Mouse (Mus musculus): ENCODE measurements around the gene Gprc5b.

Gene Gprc5b

GRCm38 (mm10) chr7:118948677-118949282, 46.2 kb downstream of the Gprc5b start:
- no peaks in the 10 kb centered on the region for H3K36me3 ChIP-seq (ENCODE audit: control insufficient read depth, insufficient read depth, low read length, poor library complexity, severe bottlenecking)
- DNase-seq (ENCODE audit: low read depth, low spot score): no peak

GRCm38 (mm10) chr7:118947241-118947640, 47.8 kb downstream of the Gprc5b start:
- Histone ChIP-seq H3K27me3 (ENCODE audit: control insufficient read depth, insufficient read depth, low read length, poor library complexity, severe bottlenecking) (no peaks in the 10 kb centered on the region), H3K36me3 (ENCODE audit: control insufficient read depth, insufficient read depth, low read length, poor library complexity, severe bottlenecking) (no peaks in the 10 kb centered on the region)

More at GRCm38 (mm10) chr7:118948677-118949282, 46.2 kb downstream of the Gprc5b start:
- no peaks in the 10 kb centered on the region for H3K27me3 ChIP-seq (ENCODE audit: control insufficient read depth, insufficient read depth, low read length, poor library complexity, severe bottlenecking)

GRCm38 (mm10) chr7:118944884-118945283, 50.1 kb downstream of the Gprc5b start:
- H3K36me3 ChIP-seq (ENCODE audit: control insufficient read depth, insufficient read depth, low read length, poor library complexity, severe bottlenecking): no peaks in the 10 kb centered on the region
- DNase-seq (ENCODE audit: low read depth, low spot score): no peak
- no peaks in the 10 kb centered on the region for H3K27me3 ChIP-seq (ENCODE audit: control insufficient read depth, insufficient read depth, low read length, poor library complexity, severe bottlenecking)

More at GRCm38 (mm10) chr7:118947241-118947640, 47.8 kb downstream of the Gprc5b start:
- no peak for DNase-seq (ENCODE audit: low read depth, low spot score)

- no peak for DNase-seq (ENCODE audit: low read depth, low spot score)
- Histone ChIP-seq H3K27me3 (ENCODE audit: control insufficient read depth, insufficient read depth, low read length, poor library complexity, severe bottlenecking) (no peaks in the 10 kb centered on the region), H3K36me3 (ENCODE audit: control insufficient read depth, insufficient read depth, low read length, poor library complexity, severe bottlenecking) (no peaks in the 10 kb centered on the region)
Measured at GRCm38 (mm10) chr7:118943170-118943569, 51.8 kb downstream of the Gprc5b start.

- no peaks in the 10 kb centered on the region for H3K27me3 ChIP-seq (ENCODE audit: control insufficient read depth, insufficient read depth, low read length, poor library complexity, severe bottlenecking)
Measured at GRCm38 (mm10) chr7:118942297-118942696, 52.7 kb downstream of the Gprc5b start.

GRCm38 (mm10) chr7:118937469-118938387, 57.3 kb downstream of the Gprc5b start:
- H3K36me3 ChIP-seq (ENCODE audit: control insufficient read depth, insufficient read depth, low read length, poor library complexity, severe bottlenecking): no peaks in the 10 kb centered on the region
- no peaks in the 10 kb centered on the region for H3K27me3 ChIP-seq (ENCODE audit: control insufficient read depth, insufficient read depth, low read length, poor library complexity, severe bottlenecking)
- no peak for DNase-seq (ENCODE audit: low read depth, low spot score)

More at GRCm38 (mm10) chr7:118942297-118942696, 52.7 kb downstream of the Gprc5b start:
- no peak for DNase-seq (ENCODE audit: low read depth, low spot score)
- H3K36me3 ChIP-seq (ENCODE audit: control insufficient read depth, insufficient read depth, low read length, poor library complexity, severe bottlenecking): no peaks in the 10 kb centered on the region

- no peak for DNase-seq (ENCODE audit: low read depth, low spot score)
- H3K27me3 ChIP-seq (ENCODE audit: control insufficient read depth, insufficient read depth, low read length, poor library complexity, severe bottlenecking): no peaks in the 10 kb centered on the region
Measured at GRCm38 (mm10) chr7:118936844-118937243, 58.2 kb downstream of the Gprc5b start.

GRCm38 (mm10) chr7:118935306-118935705, 59.7 kb downstream of the Gprc5b start:
- no peaks in the 10 kb centered on the region for H3K36me3 ChIP-seq (ENCODE audit: control insufficient read depth, insufficient read depth, low read length, poor library complexity, severe bottlenecking)
- H3K27me3 ChIP-seq (ENCODE audit: control insufficient read depth, insufficient read depth, low read length, poor library complexity, severe bottlenecking): no peaks in the 10 kb centered on the region
- no peak for DNase-seq (ENCODE audit: low read depth, low spot score)

More at GRCm38 (mm10) chr7:118936844-118937243, 58.2 kb downstream of the Gprc5b start:
- no peaks in the 10 kb centered on the region for H3K36me3 ChIP-seq (ENCODE audit: control insufficient read depth, insufficient read depth, low read length, poor library complexity, severe bottlenecking)

- H3K36me3 ChIP-seq (ENCODE audit: control insufficient read depth, insufficient read depth, low read length, poor library complexity, severe bottlenecking): no peaks in the 10 kb centered on the region
- no peak for DNase-seq (ENCODE audit: low read depth, low spot score)
- no peaks in the 10 kb centered on the region for H3K27me3 ChIP-seq (ENCODE audit: control insufficient read depth, insufficient read depth, low read length, poor library complexity, severe bottlenecking)
Measured at GRCm38 (mm10) chr7:118931502-118932395, 63.3 kb downstream of the Gprc5b start.

- no peak for DNase-seq (ENCODE audit: low read depth, low spot score)
- H3K27me3 ChIP-seq (ENCODE audit: control insufficient read depth, insufficient read depth, low read length, poor library complexity, severe bottlenecking): no peaks in the 10 kb centered on the region
- H3K36me3 ChIP-seq (ENCODE audit: control insufficient read depth, insufficient read depth, low read length, poor library complexity, severe bottlenecking): no peaks in the 10 kb centered on the region
Measured at GRCm38 (mm10) chr7:118929601-118930311, 65.3 kb downstream of the Gprc5b start.

GRCm38 (mm10) chr7:118928916-118929315, 66.1 kb downstream of the Gprc5b start:
- DNase-seq (ENCODE audit: low read depth, low spot score): no peak
- H3K27me3 ChIP-seq (ENCODE audit: control insufficient read depth, insufficient read depth, low read length, poor library complexity, severe bottlenecking): no peaks in the 10 kb centered on the region
- H3K36me3 ChIP-seq (ENCODE audit: control insufficient read depth, insufficient read depth, low read length, poor library complexity, severe bottlenecking): no peaks in the 10 kb centered on the region

- Histone ChIP-seq H3K36me3 (ENCODE audit: control insufficient read depth, insufficient read depth, low read length, poor library complexity, severe bottlenecking) (no peaks in the 10 kb centered on the region), H3K27me3 (ENCODE audit: control insufficient read depth, insufficient read depth, low read length, poor library complexity, severe bottlenecking) (no peaks in the 10 kb centered on the region)
- DNase-seq (ENCODE audit: low read depth, low spot score): no peak
Measured at GRCm38 (mm10) chr7:118928316-118928715, 66.7 kb downstream of the Gprc5b start.

GRCm38 (mm10) chr7:118927279-118927678, 67.7 kb downstream of the Gprc5b start:
- Histone ChIP-seq H3K36me3 (ENCODE audit: control insufficient read depth, insufficient read depth, low read length, poor library complexity, severe bottlenecking) (no peaks in the 10 kb centered on the region), H3K27me3 (ENCODE audit: control insufficient read depth, insufficient read depth, low read length, poor library complexity, severe bottlenecking) (no peaks in the 10 kb centered on the region)
- DNase-seq (ENCODE audit: low read depth, low spot score): no peak

All from splenic B cell, adult 2 months (primary cell).